ENCODE assay signal across 9 mouse cellular contexts in the genomic region with DNA sequence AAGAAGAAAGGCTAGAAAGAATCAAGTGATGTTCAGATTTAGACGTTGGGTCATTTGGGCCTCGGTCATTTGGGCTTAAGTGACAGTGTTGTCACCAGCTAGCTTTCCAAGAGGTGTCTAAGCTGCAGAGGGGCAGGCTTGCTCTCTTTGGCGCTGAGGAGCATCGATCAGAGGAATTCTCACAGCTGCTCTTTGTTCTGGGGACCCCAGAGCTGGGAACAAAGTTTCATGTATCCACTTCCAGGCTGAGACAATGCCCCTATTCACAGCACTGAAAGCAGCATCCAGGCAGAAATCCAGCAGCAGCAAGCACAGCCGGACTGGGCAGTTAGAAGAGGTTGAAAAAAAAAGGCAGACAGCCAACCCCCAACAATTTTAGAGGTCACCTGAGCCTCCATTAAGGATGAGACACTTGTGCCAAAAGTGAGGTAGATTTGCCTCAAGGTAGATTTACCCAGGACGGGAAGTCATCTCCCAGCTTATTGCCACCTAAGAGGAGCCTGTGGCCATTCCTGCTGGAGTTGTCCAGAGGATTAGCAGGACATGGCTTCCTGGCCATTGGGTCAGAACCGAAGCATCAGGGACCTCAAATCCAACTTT.
DNase-seq lines count a peak whose midpoint lies in the region; ATAC-seq and TF ChIP-seq lines count a peak whose summit lies in the region.
"Had no signal": no experiment of that assay in that cellular context is flagged by ENCODE, and none has a peak within 500 bp of the region (broad histone marks: within the 10 kb centered on the region; RNA-seq: fewer than 3 reads in every experiment).

No protein-coding gene starts in this region.

- H3K9me3 ChIP-seq in kidney, embryonic 15.5 days (replicated peaks): no peaks in the 10 kb centered on the region
- no peaks in the 10 kb centered on the region for H3K9me3 ChIP-seq in forebrain, embryonic 10.5 days
- no peaks in the 10 kb centered on the region for H3K9me3 ChIP-seq in neural tube, embryonic 11.5 days (ENCODE audit: control insufficient read depth, low read length)

- WGBS in kidney, embryonic 15.5 days: 40% methylated on average over 7 of the region's 7 CpGs
- 26% methylated on average over 7 of the region's 7 CpGs for WGBS in forebrain, embryonic 10.5 days
- 36% methylated on average over 7 of the region's 7 CpGs for WGBS in neural tube, embryonic 11.5 days

- H3K4me3 ChIP-seq in kidney, embryonic 15.5 days (replicated peaks): no peak overlapping the region
- peak overlapping the region; percentile 18; the same call in 1 of the 2 replicates for H3K4me3 ChIP-seq in forebrain, embryonic 10.5 days
- no peak overlapping the region for H3K4me3 ChIP-seq in neural tube, embryonic 11.5 days (ENCODE audit: low read depth, low read length)
- no peak overlapping the region for H3K4me3 ChIP-seq in gastrocnemius, adult 2 months
- H3K4me3 ChIP-seq: megakaryocyte, embryonic 14.5 days had no signal

- H3K4me1 ChIP-seq in kidney, embryonic 15.5 days: peaks cover 4% of the 10 kb centered on the region; the same call in 1 of the 2 replicates
- peaks cover 15% of the 10 kb centered on the region for H3K4me1 ChIP-seq in forebrain, embryonic 10.5 days
- H3K4me1 ChIP-seq in neural tube, embryonic 11.5 days (ENCODE audit: control insufficient read depth, insufficient read depth, low read length): peaks cover 9% of the 10 kb centered on the region
- H3K4me1 ChIP-seq: megakaryocyte, embryonic 14.5 days had no signal

- DNase-seq in kidney, postnatal 25 days: no peak
- peak; percentile 42 for DNase-seq in forebrain, embryonic 10.5 days (ENCODE audit: extremely low spot score, low spot score)
- DNase-seq in layer of hippocampus, postnatal 10 days (ENCODE audit: low spot score in 2 of 2): peak; percentile 33 to 51
- DNase-seq in neural tube, embryonic 11.5 days (ENCODE audit: low spot score): peak; percentile 71
- DNase-seq in adrenal gland, postnatal 25 days: no peak
- no peak for DNase-seq in adrenal gland, postnatal 36 days
- DNase-seq in gastrocnemius, adult 2 months: no peak

- TF ChIP-seq CTCF in gastrocnemius, adult 2 months (IDR thresholded peaks at IDR 0.05): no peak

- H3K36me3 ChIP-seq in kidney, embryonic 15.5 days: no peaks in the 10 kb centered on the region
- H3K36me3 ChIP-seq in forebrain, embryonic 10.5 days (replicated peaks): no peaks in the 10 kb centered on the region
- no peaks in the 10 kb centered on the region for H3K36me3 ChIP-seq in neural tube, embryonic 11.5 days (ENCODE audit: control insufficient read depth, insufficient read depth, low read length)

- H3K9ac ChIP-seq in kidney, embryonic 15.5 days: no peak overlapping the region
- H3K9ac ChIP-seq in neural tube, embryonic 11.5 days (ENCODE audit: low read length): peak overlapping the region; percentile 29; the same call in 1 of the 2 replicates

- 0 out of 2 replicates have a peak overlapping the region, but pooled peaks have one; percentile 27 for H3K27ac ChIP-seq in kidney, embryonic 15.5 days
- H3K27ac ChIP-seq in forebrain, embryonic 10.5 days: peak overlapping the region; percentile 74
- peak overlapping the region; percentile 50; the same call in 1 of the 2 replicates for H3K27ac ChIP-seq in neural tube, embryonic 11.5 days (ENCODE audit: low read depth, low read length)
- no peak overlapping the region for H3K27ac ChIP-seq in gastrocnemius, adult 2 months

- no peak for ATAC-seq in kidney, embryonic 15.5 days (replicated peaks; ENCODE audit: low FRiP score)
- ATAC-seq in neural tube, embryonic 11.5 days (ENCODE audit: insufficient read depth, low FRiP score, low TSS enrichment): peak; percentile 73

- H3K4me2 ChIP-seq in kidney, embryonic 15.5 days: no peak overlapping the region
- H3K4me2 ChIP-seq in neural tube, embryonic 11.5 days (ENCODE audit: low read depth): peak overlapping the region; percentile 22; the same call in 1 of the 2 replicates

- H3K27me3 ChIP-seq in kidney, embryonic 15.5 days: 0 out of 2 replicates have a peak, but pooled peaks cover 12% of the 10 kb centered on the region
- peaks cover 23% of the 10 kb centered on the region for H3K27me3 ChIP-seq in forebrain, embryonic 10.5 days (ENCODE audit: poor library complexity, severe bottlenecking)
- H3K27me3 ChIP-seq in neural tube, embryonic 11.5 days (ENCODE audit: control insufficient read depth, insufficient read depth, low read length): no peaks in the 10 kb centered on the region
- H3K27me3 ChIP-seq: megakaryocyte, embryonic 14.5 days had no signal

- intact Hi-C loops in gastrocnemius, adult 2 months (cut with DNase I): no loop called here

Comparison
In these comparisons a context has a peak if more than half of its experiments do, and no peak if none do; other contexts are left out.
1. DNase-seq: peak in forebrain, embryonic 10.5 days (single experiment), layer of hippocampus, postnatal 10 days (2 of 2) and neural tube, embryonic 11.5 days (single experiment); none in kidney, postnatal 25 days (0 of 2), adrenal gland, postnatal 25 days (single experiment), adrenal gland, postnatal 36 days (0 of 2) and gastrocnemius, adult 2 months (single experiment).